Mouse (Mus musculus): ENCODE results near the gene Pxdc1.

Gene Pxdc1

DNA sequence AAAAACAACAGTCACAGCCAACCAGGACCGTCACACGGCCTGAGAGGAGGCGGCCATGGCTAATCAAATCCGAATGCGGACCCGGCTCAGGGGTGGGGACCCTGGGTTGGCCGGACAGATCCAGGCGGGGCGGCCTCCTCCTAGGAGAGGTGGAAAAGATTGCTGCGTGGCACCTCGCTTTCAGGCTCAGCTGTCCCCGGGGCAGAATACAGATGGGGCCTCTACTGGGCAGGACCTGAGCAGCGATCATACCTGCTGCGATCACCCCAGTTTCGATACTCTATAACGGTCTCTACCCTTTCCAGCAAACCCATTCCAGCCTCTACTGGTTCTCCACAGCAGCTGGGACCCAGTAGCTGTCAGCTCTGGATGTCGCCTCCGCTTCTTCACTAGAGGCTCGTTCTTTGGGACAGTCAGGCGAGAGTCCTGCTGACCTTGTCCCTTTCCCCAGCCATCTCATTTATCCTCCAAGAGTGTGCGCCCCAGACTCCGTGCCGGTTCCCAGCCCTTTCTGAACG lies 1.8 kb downstream of the Pxdc1 start:
- DNase-seq (ENCODE audit: low spot score in 2 of 2) = peak in 1 of 2 experiments; percentile 19

GRCm38 (mm10) chr13:34650953-34651352 lies 2.3 kb downstream of the Pxdc1 start:
- DNase-seq (ENCODE audit: low spot score in 2 of 2) = peak in 1 of 2 experiments; percentile 48

DNA sequence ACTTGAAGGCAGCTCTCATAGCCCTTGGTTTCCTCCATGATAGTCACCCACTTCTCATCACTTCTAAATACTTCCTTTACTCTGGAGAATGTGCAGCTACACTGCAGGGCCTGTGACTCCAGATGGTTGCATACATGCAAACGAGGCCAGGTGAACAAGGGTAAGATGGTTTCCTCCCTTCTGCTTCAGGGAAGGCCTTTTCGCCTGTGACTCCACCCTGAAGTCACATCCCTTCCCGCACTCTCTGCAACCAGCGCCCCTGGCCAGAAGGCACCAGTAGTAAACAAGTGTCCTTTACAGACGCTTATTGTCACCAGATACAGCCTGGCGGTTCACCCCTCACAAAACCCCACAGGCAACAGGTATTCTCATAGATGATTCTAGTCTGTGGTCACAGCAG lies 2.9 kb downstream of the Pxdc1 start:
- DNase-seq (ENCODE audit: low spot score in 2 of 2) = no peak

- no peak for DNase-seq (ENCODE audit: low spot score in 2 of 2)
Observed at GRCm38 (mm10) chr13:34647751-34648150, 5.5 kb downstream of the Pxdc1 start.

- no peak for DNase-seq (ENCODE audit: low spot score in 2 of 2)
Observed at GRCm38 (mm10) chr13:34647221-34647620, 6.1 kb downstream of the Pxdc1 start.

DNA sequence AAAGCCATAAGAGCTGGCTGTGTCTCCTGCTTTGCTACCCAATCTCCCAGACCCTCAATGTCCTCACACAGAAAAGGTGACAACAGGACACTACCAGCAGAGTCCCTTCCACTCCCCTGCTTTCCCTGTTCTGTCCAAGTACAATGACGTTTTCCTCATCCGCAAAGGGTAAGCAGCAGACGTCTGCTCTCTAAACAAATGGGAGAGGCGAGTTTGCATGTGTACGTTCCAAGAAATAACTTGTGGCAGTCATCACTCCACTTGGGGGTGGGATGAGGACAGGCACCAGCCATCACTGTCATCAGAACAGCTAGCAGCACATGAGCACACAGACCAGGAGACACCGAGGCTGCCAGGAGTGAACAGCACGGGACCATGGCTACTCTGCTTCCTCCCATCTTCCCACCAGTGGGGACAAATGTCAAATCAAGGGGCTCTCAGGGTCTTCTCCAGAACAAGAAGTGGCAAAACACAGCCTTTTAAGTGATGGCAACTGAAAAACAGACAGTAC lies 7.0 kb downstream of the Pxdc1 start:
- no peak for DNase-seq (ENCODE audit: low spot score in 2 of 2)

DNA sequence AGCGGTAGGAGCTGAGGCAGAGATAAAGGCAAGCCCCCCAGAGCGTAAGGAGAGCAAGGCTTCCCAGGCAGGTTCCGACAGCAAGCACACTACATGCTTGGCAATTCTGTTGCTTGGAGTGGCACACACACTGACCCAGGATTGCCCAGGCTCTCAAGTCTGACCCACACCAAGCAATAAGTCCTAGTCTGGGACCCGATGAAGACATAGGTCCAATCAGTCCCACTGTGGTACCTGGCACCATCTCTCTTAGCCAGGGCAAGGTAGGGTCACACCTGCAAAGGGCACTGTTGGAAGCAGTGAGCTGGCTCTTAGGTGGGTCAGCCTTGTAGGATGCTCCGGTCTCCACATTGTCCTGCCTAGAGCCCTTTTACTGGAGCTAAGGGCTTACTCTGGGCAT lies 7.8 kb downstream of the Pxdc1 start:
- no peak for DNase-seq (ENCODE audit: low spot score in 2 of 2)

- no peak for DNase-seq (ENCODE audit: low spot score in 2 of 2)
Observed at GRCm38 (mm10) chr13:34644401-34644800, 8.9 kb downstream of the Pxdc1 start.

DNA sequence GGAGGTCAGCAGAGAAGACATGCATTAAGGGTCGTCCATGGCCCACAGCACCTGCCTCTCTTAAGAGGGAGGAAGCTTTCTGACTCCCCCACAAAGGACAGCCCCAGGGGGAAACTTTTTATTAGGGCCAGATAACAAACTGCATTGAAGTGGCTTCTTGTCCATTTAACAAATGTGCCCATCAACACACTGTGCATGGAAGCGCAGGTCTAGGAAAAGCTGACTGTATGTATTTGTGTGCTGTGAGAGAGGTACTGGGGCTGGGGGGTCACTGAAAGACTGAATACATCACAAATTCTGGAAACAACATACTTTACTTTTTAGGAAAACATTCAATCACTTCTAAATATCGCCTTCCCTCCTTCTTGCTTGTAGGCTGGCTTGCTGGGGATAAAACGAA lies 9.4 kb downstream of the Pxdc1 start:
- no peak for DNase-seq (ENCODE audit: low spot score in 2 of 2)

GRCm38 (mm10) chr13:34642941-34643875 lies 10.1 kb downstream of the Pxdc1 start:
- peak; percentile 61 to 78 for DNase-seq (ENCODE audit: low spot score in 2 of 2)

DNA sequence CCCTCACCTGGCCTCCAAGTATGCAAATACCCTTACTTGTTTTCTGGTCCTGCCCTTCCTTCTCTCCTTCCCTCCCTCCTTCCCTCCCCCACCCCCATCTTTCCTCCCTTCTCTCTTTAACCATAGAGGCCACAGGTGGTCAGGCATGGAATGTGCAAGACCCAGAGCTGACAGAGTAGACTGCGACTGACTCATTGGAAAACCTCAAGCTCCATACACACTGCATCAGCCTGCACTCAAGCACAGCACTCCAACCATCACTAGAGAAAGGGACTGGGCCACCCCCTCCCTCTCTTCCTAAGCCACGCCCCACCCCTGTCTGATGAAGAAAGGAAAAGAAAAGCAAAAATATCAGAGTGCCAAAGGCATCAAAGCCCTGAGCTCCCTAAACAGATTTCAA lies 12.2 kb downstream of the Pxdc1 start:
- DNase-seq (ENCODE audit: low spot score in 2 of 2) = no peak

GRCm38 (mm10) chr13:34635978-34636377 lies 17.3 kb downstream of the Pxdc1 start:
- peak; percentile 55 to 78 for DNase-seq (ENCODE audit: low spot score in 2 of 2)

- DNase-seq (ENCODE audit: low spot score in 2 of 2) = no peak
Observed at GRCm38 (mm10) chr13:34630319-34630718, 23.0 kb downstream of the Pxdc1 start.

- DNase-seq (ENCODE audit: low spot score in 2 of 2) = no peak
Observed at GRCm38 (mm10) chr13:34629741-34630140, 23.5 kb downstream of the Pxdc1 start.

GRCm38 (mm10) chr13:34627446-34627845 lies 25.8 kb downstream of the Pxdc1 start:
- no peak for DNase-seq (ENCODE audit: low spot score in 2 of 2)

- DNase-seq (ENCODE audit: low spot score in 2 of 2) = no peak
Observed at GRCm38 (mm10) chr13:34624414-34624813, 28.9 kb downstream of the Pxdc1 start.

- DNase-seq (ENCODE audit: low spot score in 2 of 2) = no peak
Observed at GRCm38 (mm10) chr13:34612402-34612801, 40.9 kb downstream of the Pxdc1 start.

- no peak for DNase-seq (ENCODE audit: low spot score in 2 of 2)
Observed at GRCm38 (mm10) chr13:34609711-34610110, 43.6 kb downstream of the Pxdc1 start.

DNA sequence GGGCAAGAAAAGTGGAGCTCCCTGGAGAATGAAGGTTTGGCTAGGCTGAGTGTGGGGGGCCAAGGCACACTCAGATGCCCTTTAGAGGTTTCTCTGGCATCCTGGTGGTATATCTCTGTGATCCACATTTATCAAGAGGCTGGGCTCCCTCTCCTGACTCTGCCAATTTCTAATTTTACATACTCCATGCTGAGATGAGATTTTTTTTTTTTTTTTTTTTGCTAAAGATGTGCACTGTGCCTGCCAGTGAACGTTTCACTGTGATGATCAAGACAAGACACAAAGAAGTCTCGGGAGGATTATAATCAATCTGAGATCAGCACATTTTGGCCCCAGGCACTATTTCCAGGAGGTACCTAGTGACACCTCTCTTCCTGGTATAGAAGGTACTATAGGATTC lies 46.2 kb downstream of the Pxdc1 start:
- no peak for DNase-seq (ENCODE audit: low spot score in 2 of 2)

DNA sequence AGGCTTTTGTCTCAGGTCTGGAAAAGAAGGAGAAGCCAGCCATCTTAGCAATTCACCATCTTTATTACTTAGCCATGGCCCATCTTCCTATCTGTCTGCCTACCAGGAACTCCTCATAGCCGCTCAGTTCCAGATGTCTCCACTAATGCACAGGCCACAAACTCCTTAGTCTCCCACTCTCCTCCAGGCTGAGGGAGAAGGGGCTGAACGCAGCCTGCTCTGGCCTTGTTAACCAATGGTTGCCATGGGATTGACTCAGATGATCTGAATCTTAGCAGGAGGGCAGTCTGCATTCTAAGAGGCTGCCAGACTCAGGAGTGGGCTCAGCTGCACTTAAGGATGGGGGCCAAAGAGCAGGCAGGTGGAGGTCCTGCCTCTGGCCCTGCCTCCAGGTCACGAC lies 47.4 kb downstream of the Pxdc1 start:
- no peak for DNase-seq (ENCODE audit: low spot score in 2 of 2)

GRCm38 (mm10) chr13:34605206-34605605 lies 48.1 kb downstream of the Pxdc1 start:
- no peak for DNase-seq (ENCODE audit: low spot score in 2 of 2)

DNA sequence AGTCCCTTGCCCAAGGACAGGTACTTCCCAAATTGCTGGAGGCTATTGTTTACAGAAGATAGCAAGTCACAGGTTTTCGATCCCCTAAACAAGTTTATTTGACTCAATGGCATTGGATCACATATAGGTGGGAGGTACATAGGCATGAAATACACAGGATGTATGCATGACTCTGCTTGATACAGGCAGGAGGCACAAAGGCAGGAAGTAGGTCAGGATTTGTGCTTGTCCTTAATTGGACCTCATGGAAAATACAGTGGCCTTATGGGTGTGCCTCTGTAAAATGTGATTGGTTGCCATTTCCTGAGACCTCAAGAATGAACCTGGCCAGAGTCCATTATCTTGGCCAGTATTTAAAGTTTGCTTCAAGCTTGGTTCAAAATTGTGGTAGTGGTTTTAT lies 48.9 kb downstream of the Pxdc1 start:
- DNase-seq (ENCODE audit: low spot score in 2 of 2) = no peak

DNA sequence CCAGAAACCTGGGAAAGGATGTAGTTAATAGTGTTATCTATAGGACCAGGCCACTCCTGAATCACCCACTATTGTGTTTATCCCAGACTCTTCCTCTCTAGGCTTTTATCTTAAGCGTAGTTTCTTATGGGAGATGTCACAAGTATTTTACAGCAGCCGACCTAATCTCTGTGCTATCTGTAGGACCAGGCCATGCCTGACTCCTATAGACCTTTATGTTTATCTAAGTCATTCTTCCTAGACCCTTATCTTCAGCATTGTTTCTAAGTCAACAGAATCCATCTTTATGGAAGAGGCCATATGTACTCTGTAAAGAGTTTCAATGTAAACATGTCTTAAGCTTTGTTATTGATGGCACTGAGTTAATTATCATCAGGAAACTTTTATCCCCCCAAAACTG lies 50.5 kb downstream of the Pxdc1 start:
- DNase-seq (ENCODE audit: low spot score in 2 of 2) = no peak
